Mouse (Mus musculus): Measurements from ENCODE around the gene Enthd1. TPM values are rescaled to one million over a fixed set of nuclear protein-coding genes. Genes with fewer than 3 reads are reported as not detected.

The Enthd1 gene
- polyA plus RNA-seq, 1 experiment from 2014 or later = not detected

- Histone ChIP-seq H3K36me3 (replicated peaks) (no peaks in the 10 kb centered on the region), H3K27me3 (no peaks in the 10 kb centered on the region), H3K9ac (no peak overlapping the region), H3K4me3 (replicated peaks) (no peak overlapping the region), H3K9me3 (no peaks in the 10 kb centered on the region), H3K4me1 (no peaks in the 10 kb centered on the region), H3K4me2 (no peak overlapping the region), H3K27ac (no peak overlapping the region)
- 88% methylated on average over 15 of the region's 15 CpGs for WGBS
- ATAC-seq (ENCODE audit: low FRiP score) = no peak
Measured at GRCm38 (mm10) chr15:80445956-80446687, 118.8 kb downstream of the Enthd1 start.

DNA sequence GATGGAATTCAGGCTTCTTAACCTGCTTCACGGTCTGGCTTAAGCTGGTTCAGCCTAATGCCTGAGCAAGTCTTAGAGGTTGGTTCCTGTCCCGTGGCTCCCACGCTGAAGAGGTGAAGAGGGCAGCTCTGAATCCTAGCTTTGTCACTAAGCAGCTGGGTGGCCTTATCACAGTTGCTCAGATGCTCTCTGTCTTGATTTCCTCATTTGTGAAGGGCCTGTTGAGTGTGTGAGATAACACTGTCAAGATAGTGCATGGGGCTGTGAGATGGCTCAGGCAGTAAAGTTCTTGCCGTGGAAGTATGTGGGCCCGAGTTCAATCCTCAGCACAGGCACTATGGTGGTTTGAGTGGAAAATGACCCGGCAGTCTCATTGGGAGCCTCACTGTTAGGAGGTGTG is 124.8 kb downstream of the Enthd1 start:
- no peak overlapping the region for H3K4me2 ChIP-seq
- ATAC-seq (ENCODE audit: low FRiP score) = no peak
- no peak overlapping the region for H3K9ac ChIP-seq
- H3K4me3 ChIP-seq (replicated peaks) = no peak overlapping the region
- 92% methylated on average over 6 of the region's 6 CpGs for WGBS
- H3K27me3 ChIP-seq = peaks cover 4% of the 10 kb centered on the region; the same call in 1 of the 2 replicates
- no peak overlapping the region for H3K27ac ChIP-seq
- H3K36me3 ChIP-seq (replicated peaks) = no peaks in the 10 kb centered on the region
- H3K9me3 ChIP-seq = no peaks in the 10 kb centered on the region
- peaks cover 18% of the 10 kb centered on the region for H3K4me1 ChIP-seq

- no peak overlapping the region for H3K9ac ChIP-seq
- no peak overlapping the region for H3K4me3 ChIP-seq (replicated peaks)
- peak overlapping the region; percentile 65 for H3K27ac ChIP-seq
- peaks cover 18% of the 10 kb centered on the region for H3K4me1 ChIP-seq
- peak; percentile 74; the same call in 1 of the 2 replicates for ATAC-seq (ENCODE audit: low FRiP score)
- no peaks in the 10 kb centered on the region for H3K9me3 ChIP-seq
- no peaks in the 10 kb centered on the region for H3K36me3 ChIP-seq (replicated peaks)
- 38% methylated on average over 9 of the region's 9 CpGs for WGBS
- peaks cover 4% of the 10 kb centered on the region; the same call in 1 of the 2 replicates for H3K27me3 ChIP-seq
- H3K4me2 ChIP-seq = 0 out of 2 replicates have a peak overlapping the region, but pooled peaks have one; percentile 10
Measured at GRCm38 (mm10) chr15:80438423-80438822, 126.5 kb downstream of the Enthd1 start.

GRCm38 (mm10) chr15:80437996-80438395 is 127.0 kb downstream of the Enthd1 start:
- ATAC-seq (ENCODE audit: low FRiP score) = peak; percentile 27; the same call in 1 of the 2 replicates
- peak overlapping the region; percentile 65 for H3K27ac ChIP-seq

DNA sequence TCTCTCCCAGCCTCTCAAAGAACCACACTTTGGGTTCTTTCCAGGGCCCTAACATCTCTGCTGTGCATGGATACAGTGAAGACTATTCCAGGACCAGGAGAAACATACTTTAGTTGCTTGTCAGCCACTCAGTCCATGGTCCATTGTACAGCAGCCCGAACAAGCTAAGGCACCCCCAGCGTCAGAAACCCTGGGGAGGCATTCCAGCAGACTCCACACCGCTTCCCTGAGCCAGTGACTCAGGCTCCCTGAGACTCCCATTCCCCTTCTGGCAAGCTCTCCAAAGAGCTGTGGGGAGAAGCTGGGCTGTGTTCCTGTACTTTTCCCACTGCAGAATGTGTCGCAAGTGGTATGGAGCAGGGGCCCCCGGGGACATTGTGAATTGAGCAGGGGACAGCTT is 128.0 kb downstream of the Enthd1 start:
- WGBS = 85% methylated on average over 5 of the region's 5 CpGs
- no peak for ATAC-seq (ENCODE audit: low FRiP score)
- H3K4me2 ChIP-seq = no peak overlapping the region
- H3K4me1 ChIP-seq = peaks cover 18% of the 10 kb centered on the region
- no peak overlapping the region for H3K27ac ChIP-seq
- H3K9ac ChIP-seq = no peak overlapping the region
- H3K27me3 ChIP-seq = peaks cover 4% of the 10 kb centered on the region; the same call in 1 of the 2 replicates
- no peak overlapping the region for H3K4me3 ChIP-seq (replicated peaks)
- H3K9me3 ChIP-seq = no peaks in the 10 kb centered on the region
- H3K36me3 ChIP-seq (replicated peaks) = no peaks in the 10 kb centered on the region

More at GRCm38 (mm10) chr15:80437996-80438395, 127.0 kb downstream of the Enthd1 start:
- H3K9me3 ChIP-seq = no peaks in the 10 kb centered on the region
- H3K4me3 ChIP-seq (replicated peaks) = no peak overlapping the region
- H3K4me1 ChIP-seq = peaks cover 18% of the 10 kb centered on the region
- no peaks in the 10 kb centered on the region for H3K36me3 ChIP-seq (replicated peaks)
- H3K4me2 ChIP-seq = 0 out of 2 replicates have a peak overlapping the region, but pooled peaks have one; percentile 10
- peaks cover 4% of the 10 kb centered on the region; the same call in 1 of the 2 replicates for H3K27me3 ChIP-seq
- H3K9ac ChIP-seq = no peak overlapping the region
- 27% methylated on average over 9 of the region's 9 CpGs for WGBS

DNA sequence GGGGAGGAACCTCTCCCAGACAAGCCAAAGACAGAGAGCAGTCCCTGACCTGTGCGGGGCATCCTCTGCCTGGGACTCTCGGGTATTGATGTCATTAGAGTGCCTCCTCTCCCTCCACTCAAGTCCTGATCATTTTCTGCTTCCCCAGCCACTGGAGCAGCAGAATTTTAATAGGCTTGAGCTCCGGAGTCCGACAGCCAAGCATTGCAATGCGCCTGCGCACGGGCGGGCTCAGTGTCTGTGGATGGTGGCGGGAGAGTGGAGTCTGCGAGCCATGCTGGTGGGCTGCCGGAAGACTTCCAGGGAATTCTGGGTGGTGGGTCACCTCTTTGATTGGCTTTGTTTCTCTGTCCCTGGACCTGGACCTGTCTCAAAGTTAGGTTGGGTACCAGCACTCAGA is 134.6 kb downstream of the Enthd1 start:
- Histone ChIP-seq H3K27me3 (no peaks in the 10 kb centered on the region), H3K36me3 (replicated peaks) (no peaks in the 10 kb centered on the region), H3K27ac (no peak overlapping the region), H3K9me3 (no peaks in the 10 kb centered on the region), H3K4me3 (replicated peaks) (no peak overlapping the region), H3K4me2 (no peak overlapping the region), H3K4me1 (peaks cover 6% of the 10 kb centered on the region; the same call in 1 of the 2 replicates), H3K9ac (no peak overlapping the region)
- WGBS = 69% methylated on average over 11 of the region's 11 CpGs
- no peak for ATAC-seq (ENCODE audit: low FRiP score)

DNA sequence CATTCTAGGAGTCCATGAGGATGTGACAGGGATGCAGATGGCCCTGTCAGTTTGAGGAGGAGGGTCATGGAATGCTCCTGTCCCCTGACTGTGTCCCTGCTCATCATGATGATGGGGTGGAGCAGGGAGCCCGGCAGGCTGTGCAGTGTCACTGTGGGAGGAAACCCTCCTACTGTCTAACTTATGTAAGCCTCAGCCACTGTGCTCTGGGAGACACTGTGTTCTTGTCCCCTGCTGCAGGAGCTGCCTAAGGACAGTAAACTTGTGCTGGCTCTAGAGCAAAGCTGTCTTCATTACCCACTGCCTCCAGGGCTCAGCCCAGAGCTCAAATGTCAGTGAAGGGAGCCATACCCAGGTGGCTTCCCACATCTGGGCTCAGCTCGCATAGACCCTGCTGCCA is 146.8 kb downstream of the Enthd1 start:
- ATAC-seq (ENCODE audit: low FRiP score) = no peak
- Histone ChIP-seq H3K4me3 (replicated peaks) (no peak overlapping the region), H3K27me3 (0 out of 2 replicates have a peak, but pooled peaks cover 7% of the 10 kb centered on the region), H3K4me2 (no peak overlapping the region), H3K36me3 (replicated peaks) (no peaks in the 10 kb centered on the region), H3K4me1 (peaks cover 6% of the 10 kb centered on the region; the same call in 1 of the 2 replicates), H3K9me3 (no peaks in the 10 kb centered on the region), H3K9ac (no peak overlapping the region), H3K27ac (no peak overlapping the region)
- WGBS = 87% methylated on average over 2 of the region's 2 CpGs

DNA sequence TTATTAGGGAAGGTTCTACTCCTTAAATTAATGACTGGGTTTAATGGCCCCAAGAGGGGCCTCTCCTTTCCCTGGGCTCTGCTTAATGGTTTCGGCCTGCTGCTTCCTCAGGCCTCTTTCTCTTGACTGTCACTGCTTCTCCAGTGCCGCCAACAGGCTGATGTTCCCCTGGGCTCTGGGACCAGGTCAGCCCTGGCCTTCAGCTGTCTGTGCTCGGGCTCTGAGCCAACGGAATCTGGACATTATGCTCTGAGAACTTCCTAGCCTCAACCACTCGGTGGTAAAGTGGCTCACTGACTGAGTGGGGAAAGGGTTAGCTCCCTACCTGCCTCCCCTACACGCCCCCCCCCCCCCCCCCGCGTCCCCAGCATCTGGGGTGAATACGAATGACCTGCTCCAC is 147.9 kb downstream of the Enthd1 start:
- no peak overlapping the region; the same call in 1 of the 2 replicates for H3K27ac ChIP-seq
- H3K4me3 ChIP-seq (replicated peaks) = no peak overlapping the region
- no peaks in the 10 kb centered on the region for H3K9me3 ChIP-seq
- H3K9ac ChIP-seq = no peak overlapping the region
- ATAC-seq (ENCODE audit: low FRiP score) = no peak
- no peaks in the 10 kb centered on the region for H3K36me3 ChIP-seq (replicated peaks)
- H3K4me1 ChIP-seq = peaks cover 6% of the 10 kb centered on the region; the same call in 1 of the 2 replicates
- 75% methylated on average over 9 of the region's 9 CpGs for WGBS
- 0 out of 2 replicates have a peak, but pooled peaks cover 7% of the 10 kb centered on the region for H3K27me3 ChIP-seq
- no peak overlapping the region for H3K4me2 ChIP-seq

DNA sequence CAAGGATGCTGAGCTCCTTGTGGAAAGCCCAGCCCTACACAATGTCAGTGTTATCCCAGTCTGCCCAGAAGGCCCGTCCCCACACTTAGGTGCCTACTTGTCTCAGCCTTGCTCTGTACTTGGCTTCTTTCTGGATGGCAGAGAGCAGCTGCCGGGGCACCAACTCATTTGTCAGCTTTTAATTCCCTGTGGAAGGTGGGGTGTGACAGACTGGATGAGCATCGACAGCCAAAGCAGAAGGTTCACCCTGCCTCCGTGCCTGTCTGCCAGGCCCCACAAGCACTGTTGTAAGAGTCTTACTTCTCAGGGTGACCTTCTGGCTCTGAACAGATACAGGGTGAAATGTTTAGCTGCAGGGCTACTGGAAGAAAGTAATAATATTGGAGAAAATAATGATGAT is 149.8 kb downstream of the Enthd1 start:
- H3K4me1 ChIP-seq = peaks cover 6% of the 10 kb centered on the region; the same call in 1 of the 2 replicates
- H3K4me2 ChIP-seq = no peak overlapping the region
- H3K27me3 ChIP-seq = 0 out of 2 replicates have a peak, but pooled peaks cover 7% of the 10 kb centered on the region
- no peak overlapping the region for H3K9ac ChIP-seq
- no peak overlapping the region for H3K4me3 ChIP-seq (replicated peaks)
- no peaks in the 10 kb centered on the region for H3K9me3 ChIP-seq
- no peak for ATAC-seq (ENCODE audit: low FRiP score)
- WGBS = 90% methylated on average over 4 of the region's 4 CpGs
- no peaks in the 10 kb centered on the region for H3K36me3 ChIP-seq (replicated peaks)
- H3K27ac ChIP-seq = no peak overlapping the region

DNA sequence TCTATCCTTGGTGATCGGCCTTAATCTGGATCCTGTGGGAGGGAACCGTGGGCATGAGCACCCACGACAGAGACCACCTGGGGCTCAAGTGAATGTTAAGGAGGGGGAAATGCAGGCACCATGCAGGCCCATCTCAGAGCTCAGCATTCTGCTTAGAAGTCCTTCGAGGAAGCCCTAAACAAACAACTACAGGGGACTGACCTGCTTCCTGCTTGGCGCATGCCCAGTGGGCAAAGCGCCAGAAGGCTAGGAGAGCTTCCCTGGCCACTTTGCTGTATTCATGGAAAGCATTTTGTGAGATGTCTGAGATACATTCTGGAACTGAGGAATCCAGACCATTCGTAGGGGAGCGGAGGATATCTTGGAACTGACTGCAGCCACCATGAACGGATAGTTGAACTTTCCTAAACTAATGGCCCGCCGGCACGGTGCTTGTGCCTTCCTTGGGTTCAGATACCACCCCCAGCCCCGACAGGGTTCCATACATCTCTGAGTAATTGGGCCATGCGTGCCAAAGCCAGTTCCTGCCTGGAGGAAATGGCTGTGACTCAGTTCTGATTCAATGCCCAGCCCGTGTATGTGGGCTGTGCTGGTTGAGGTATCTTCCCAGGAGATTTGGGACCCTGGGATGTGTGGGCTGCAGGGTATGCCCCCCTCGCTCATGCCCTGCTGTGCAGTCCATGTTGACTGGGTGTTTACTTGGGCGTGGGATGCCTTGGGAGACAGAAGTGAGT is 150.8 kb downstream of the Enthd1 start:
- Histone ChIP-seq H3K4me1 (peaks cover 6% of the 10 kb centered on the region; the same call in 1 of the 2 replicates), H3K27ac (no peak overlapping the region), H3K9ac (no peak overlapping the region), H3K4me3 (replicated peaks) (no peak overlapping the region), H3K36me3 (replicated peaks) (no peaks in the 10 kb centered on the region), H3K9me3 (no peaks in the 10 kb centered on the region), H3K4me2 (no peak overlapping the region), H3K27me3 (0 out of 2 replicates have a peak, but pooled peaks cover 7% of the 10 kb centered on the region)
- WGBS = 88% methylated on average over 17 of the region's 17 CpGs
- ATAC-seq (ENCODE audit: low FRiP score) = no peak

DNA sequence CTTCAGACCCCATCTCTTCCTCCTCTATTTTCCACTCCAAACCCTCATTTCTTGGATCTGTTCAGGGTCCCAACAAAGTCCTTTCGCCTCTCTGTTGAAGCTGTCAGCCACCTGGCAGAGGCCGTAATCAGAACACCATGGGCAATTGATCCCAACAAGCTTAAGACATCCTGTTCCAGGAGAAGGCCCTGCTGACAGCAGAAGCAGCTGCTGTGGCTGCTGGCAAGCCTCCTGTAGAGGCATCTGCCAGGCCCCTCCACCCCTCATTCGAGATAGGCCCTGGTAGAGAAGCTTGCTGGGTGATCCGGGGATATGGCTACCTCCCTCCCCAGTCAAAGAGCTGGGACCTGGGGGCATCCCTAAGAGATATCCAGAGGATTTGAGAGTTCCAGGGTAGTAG is 151.9 kb downstream of the Enthd1 start:
- H3K4me2 ChIP-seq = no peak overlapping the region
- WGBS = 86% methylated on average over 4 of the region's 4 CpGs
- H3K4me3 ChIP-seq (replicated peaks) = no peak overlapping the region
- H3K27ac ChIP-seq = no peak overlapping the region
- H3K27me3 ChIP-seq = 0 out of 2 replicates have a peak, but pooled peaks cover 7% of the 10 kb centered on the region
- ATAC-seq (ENCODE audit: low FRiP score) = no peak
- H3K36me3 ChIP-seq (replicated peaks) = no peaks in the 10 kb centered on the region
- H3K4me1 ChIP-seq = peaks cover 6% of the 10 kb centered on the region; the same call in 1 of the 2 replicates
- no peak overlapping the region for H3K9ac ChIP-seq
- no peaks in the 10 kb centered on the region for H3K9me3 ChIP-seq

DNA sequence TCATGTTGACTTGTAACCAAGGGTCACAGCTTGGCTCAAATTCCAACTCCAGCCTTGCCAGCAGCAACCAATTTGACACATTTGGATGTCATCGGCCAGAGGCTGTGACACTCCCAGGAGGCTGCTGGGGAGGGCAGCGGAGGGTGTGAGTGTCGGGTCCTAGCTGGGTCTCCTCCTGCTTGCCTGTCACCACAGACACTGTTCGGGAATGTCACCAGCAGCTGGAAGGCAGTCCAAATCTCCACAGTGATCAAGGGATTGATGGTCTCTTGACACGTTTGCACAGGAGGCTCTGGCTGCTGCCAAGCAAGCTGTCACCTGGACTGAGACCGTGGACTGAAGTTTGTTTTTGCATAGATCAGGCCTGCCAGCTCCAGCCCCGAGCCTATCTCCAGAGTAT is 154.3 kb downstream of the Enthd1 start:
- H3K4me1 ChIP-seq = peaks cover 2% of the 10 kb centered on the region; the same call in 1 of the 2 replicates
- H3K4me2 ChIP-seq = no peak overlapping the region
- no peak overlapping the region for H3K9ac ChIP-seq
- no peak for ATAC-seq (ENCODE audit: low FRiP score)
- H3K9me3 ChIP-seq = no peaks in the 10 kb centered on the region
- H3K27me3 ChIP-seq = peaks cover 7% of the 10 kb centered on the region; the same call in 1 of the 2 replicates
- H3K4me3 ChIP-seq (replicated peaks) = no peak overlapping the region
- no peak overlapping the region for H3K27ac ChIP-seq
- no peaks in the 10 kb centered on the region for H3K36me3 ChIP-seq (replicated peaks)
- 84% methylated on average over 7 of the region's 7 CpGs for WGBS

Data from forebrain, embryonic 12.5 days (tissue).